Mouse (Mus musculus) thymus, postnatal 14 days (tissue): ENCODE results near the gene Itpripl1.
A peak's percentile ranks its signal among the peaks of the same experiment; 100 is the strongest.
"Not testable (repeated sequence)": the region's sequence is repeated elsewhere in the genome, so short reads cannot be mapped to it uniquely, and the experiment has no call there.

Experiments used
- DNase-seq: peaks from one replicate; pipeline ENCODE4 v3.0.0; 2021

The Itpripl1 gene

GRCm38 (mm10) chr2:127143158-127144063, at the start of gene Itpripl1:
TSS of gene Itpripl1 (minus strand) at chr2:127143442.
- DNase-seq: peak; percentile 81

- no peak for DNase-seq
Observed at GRCm38 (mm10) chr2:127189574-127189973, 46.3 kb upstream of the Itpripl1 start.

GRCm38 (mm10) chr2:127182598-127183381, 39.5 kb upstream of the Itpripl1 start:
- DNase-seq: peak; percentile 81

GRCm38 (mm10) chr2:127166261-127166660, 23.0 kb upstream of the Itpripl1 start:
- peak; percentile 37 for DNase-seq

- DNase-seq: no peak
Observed at GRCm38 (mm10) chr2:127165675-127166074, 22.4 kb upstream of the Itpripl1 start.

GRCm38 (mm10) chr2:127145699-127146098, 2.5 kb upstream of the Itpripl1 start:
- no peak for DNase-seq

GRCm38 (mm10) chr2:127142577-127143157, 575 bp downstream of the Itpripl1 start:
- DNase-seq: peak; percentile 23

- no peak for DNase-seq
Observed at GRCm38 (mm10) chr2:127142031-127142430, 1.2 kb downstream of the Itpripl1 start.

- no peak for DNase-seq
Observed at GRCm38 (mm10) chr2:127140011-127140410, 3.2 kb downstream of the Itpripl1 start.

GRCm38 (mm10) chr2:127139605-127140004, 3.6 kb downstream of the Itpripl1 start:
- DNase-seq: no peak

- DNase-seq: no peak
Observed at GRCm38 (mm10) chr2:127139094-127139493, 4.1 kb downstream of the Itpripl1 start.

- DNase-seq: no peak
Observed at GRCm38 (mm10) chr2:127138449-127138848, 4.8 kb downstream of the Itpripl1 start.

- DNase-seq: no peak
Observed at GRCm38 (mm10) chr2:127137838-127138420, 5.3 kb downstream of the Itpripl1 start.

GRCm38 (mm10) chr2:127136979-127137378, 6.3 kb downstream of the Itpripl1 start:
- DNase-seq: peak; percentile 15

GRCm38 (mm10) chr2:127135255-127135654, 8.0 kb downstream of the Itpripl1 start:
- DNase-seq: not testable (repeated sequence)

- peak; percentile 96 for DNase-seq
Observed at GRCm38 (mm10) chr2:127133621-127134461, 9.4 kb downstream of the Itpripl1 start, which contains the start of gene Ncaph. TSS of gene Ncaph (minus strand) at chr2:127133954.

GRCm38 (mm10) chr2:127131353-127131752, 11.9 kb downstream of the Itpripl1 start:
- peak; percentile 18 for DNase-seq

GRCm38 (mm10) chr2:127128926-127129325, 14.3 kb downstream of the Itpripl1 start:
- DNase-seq: no peak

- DNase-seq: no peak
Observed at GRCm38 (mm10) chr2:127121591-127122235, 21.5 kb downstream of the Itpripl1 start.

- DNase-seq: no peak
Observed at GRCm38 (mm10) chr2:127108986-127109385, 34.3 kb downstream of the Itpripl1 start.

GRCm38 (mm10) chr2:127092000-127092399, 51.2 kb downstream of the Itpripl1 start:
- DNase-seq: no peak
